7 mouse cellular contexts compared by ENCODE assay signal in the genomic region with DNA sequence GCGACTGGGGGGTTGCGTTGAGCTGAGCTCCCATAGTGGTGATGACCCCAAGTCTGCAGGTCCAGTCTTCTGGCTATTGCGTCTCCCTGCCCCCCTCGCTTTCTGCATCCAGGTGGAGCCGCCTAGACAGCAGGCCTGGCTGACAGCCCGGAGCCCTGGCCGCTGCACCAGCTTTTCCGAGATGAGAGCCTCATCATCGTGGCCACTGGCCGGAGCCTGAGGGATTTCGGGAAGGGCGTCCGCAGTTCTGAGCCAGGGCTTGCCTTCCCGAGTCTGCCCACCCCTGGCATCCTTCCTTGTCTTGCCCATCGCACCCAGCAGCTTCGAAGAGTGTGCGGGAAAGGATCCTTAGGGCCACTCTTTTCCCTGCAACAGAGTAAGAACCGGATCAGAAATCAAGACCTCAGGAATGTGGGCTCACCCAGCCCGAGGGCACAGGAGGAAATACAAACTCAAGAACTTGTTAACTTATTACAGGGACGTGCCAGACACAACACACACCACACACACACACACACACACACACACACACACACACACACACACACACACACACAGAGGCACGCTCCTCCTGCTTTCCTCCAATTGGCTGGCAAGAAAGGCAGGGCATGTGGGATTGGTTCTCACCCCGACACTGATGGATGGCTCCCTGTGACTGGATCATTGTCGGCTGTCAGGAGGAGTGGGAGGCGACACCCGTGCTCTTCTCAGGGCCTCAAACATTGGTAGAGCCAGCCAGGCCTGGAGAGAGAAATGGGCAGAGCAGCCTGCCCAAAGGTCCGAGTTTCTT. TPM values are rescaled to one million over a fixed set of nuclear protein-coding genes. Genes with fewer than 3 reads are reported as not detected.
DNase-seq lines count a peak whose midpoint lies in the region; ATAC-seq and TF ChIP-seq lines count a peak whose summit lies in the region.

No protein-coding gene starts in this region.

- peak overlapping the region; percentile 52 for H3K27ac ChIP-seq in embryonic facial prominence, embryonic 14.5 days (replicated peaks; ENCODE audit: low read depth, low read length)
- H3K27ac ChIP-seq in heart, postnatal 0 days (ENCODE audit: low read depth): no peak overlapping the region
- H3K27ac ChIP-seq in limb, embryonic 11.5 days (replicated peaks; ENCODE audit: low read depth, low read length): no peak overlapping the region

- H3K27me3 ChIP-seq in embryonic facial prominence, embryonic 14.5 days (replicated peaks; ENCODE audit: control insufficient read depth, insufficient read depth, low read length): no peaks in the 10 kb centered on the region
- H3K27me3 ChIP-seq in heart, postnatal 0 days (ENCODE audit: control insufficient read depth, insufficient read depth, low read length): no peaks in the 10 kb centered on the region
- no peaks in the 10 kb centered on the region for H3K27me3 ChIP-seq in limb, embryonic 11.5 days (ENCODE audit: control insufficient read depth, insufficient read depth, low read length)
- no peaks in the 10 kb centered on the region for H3K27me3 ChIP-seq in myocyte (ENCODE audit: control insufficient read depth, insufficient read depth, insufficient read length)

- H3K79me2 ChIP-seq in myocyte (ENCODE audit: control insufficient read depth, insufficient read depth): no peaks in the 10 kb centered on the region

- H3K36me3 ChIP-seq in embryonic facial prominence, embryonic 14.5 days (ENCODE audit: control insufficient read depth, insufficient read depth, low read length): no peaks in the 10 kb centered on the region
- no peaks in the 10 kb centered on the region for H3K36me3 ChIP-seq in heart, postnatal 0 days (replicated peaks; ENCODE audit: control insufficient read depth, insufficient read depth, low read length)
- no peaks in the 10 kb centered on the region for H3K36me3 ChIP-seq in limb, embryonic 11.5 days (ENCODE audit: control insufficient read depth, insufficient read depth, low read length)
- H3K36me3 ChIP-seq in myocyte (ENCODE audit: control insufficient read depth, insufficient read depth): no peaks in the 10 kb centered on the region

- 16% methylated on average over 25 of the region's 26 CpGs for WGBS in embryonic facial prominence, embryonic 14.5 days
- WGBS in heart, postnatal 0 days: 24% methylated on average over 26 of the region's 26 CpGs
- 22% methylated on average over 26 of the region's 26 CpGs for WGBS in limb, embryonic 11.5 days

- H3K4me2 ChIP-seq in embryonic facial prominence, embryonic 14.5 days (ENCODE audit: low read depth, low read length): peak overlapping the region; percentile 32
- H3K4me2 ChIP-seq in heart, postnatal 0 days (ENCODE audit: low read depth, low read length): peak overlapping the region; percentile 19; the same call in 1 of the 2 replicates
- H3K4me2 ChIP-seq in limb, embryonic 11.5 days (ENCODE audit: low read depth, severe bottlenecking): peak overlapping the region; percentile 16; the same call in 1 of the 2 replicates
- peak overlapping the region; percentile 72 for H3K4me2 ChIP-seq in myocyte (ENCODE audit: low read depth)

- DNase-seq in ES-CJ7 (ENCODE audit: low read depth, low spot score) (peak; percentile 83), NIH3T3 (ENCODE audit: low read depth) (peak; percentile 83)
- DNase-seq in embryonic facial prominence, embryonic 14.5 days (ENCODE audit: low spot score): peak; percentile 88
- peak; percentile 54 for DNase-seq in heart, postnatal 0 days (ENCODE audit: low spot score)
- peak; percentile 46 for DNase-seq in limb, embryonic 11.5 days (ENCODE audit: low spot score)
- no peak for DNase-seq in spleen, adult 18-20 months

- TF ChIP-seq EP300 in heart, postnatal 0 days (IDR thresholded peaks at IDR 0.05; ENCODE audit: low read depth): no peak

- peak; percentile 48; the same call in 1 of the 2 replicates for ATAC-seq in embryonic facial prominence, embryonic 14.5 days (ENCODE audit: low read depth)
- 0 out of 2 replicates have a peak, but pooled peaks have one; percentile 22 for ATAC-seq in heart, postnatal 0 days (ENCODE audit: insufficient read depth, low read depth)
- no peak for ATAC-seq in limb, embryonic 11.5 days (ENCODE audit: insufficient number of reproducible peaks, low FRiP score, low TSS enrichment, low read depth)

- TF ChIP-seq POLR2A in myocyte (IDR thresholded peaks at IDR 0.05; ENCODE audit: insufficient read length, low read depth): peak; percentile 53

- no peak overlapping the region; the same call in 1 of the 2 replicates for H3K9ac ChIP-seq in embryonic facial prominence, embryonic 14.5 days (ENCODE audit: low read depth, low read length)
- H3K9ac ChIP-seq in heart, postnatal 0 days (replicated peaks; ENCODE audit: low read depth, low read length): no peak overlapping the region
- no peak overlapping the region for H3K9ac ChIP-seq in limb, embryonic 11.5 days (ENCODE audit: low read length)

- H3K4me1 ChIP-seq in embryonic facial prominence, embryonic 14.5 days (ENCODE audit: control insufficient read depth, insufficient read depth, low read length): peaks cover 17% of the 10 kb centered on the region
- no peaks in the 10 kb centered on the region for H3K4me1 ChIP-seq in heart, postnatal 0 days (ENCODE audit: control insufficient read depth, insufficient read depth)
- 0 out of 2 replicates have a peak, but pooled peaks cover 2% of the 10 kb centered on the region for H3K4me1 ChIP-seq in limb, embryonic 11.5 days (ENCODE audit: control insufficient read depth, insufficient read depth, low read length)

- H3K4me3 ChIP-seq in embryonic facial prominence, embryonic 14.5 days (ENCODE audit: low read depth, low read length): no peak overlapping the region
- H3K4me3 ChIP-seq in heart, postnatal 0 days (ENCODE audit: low read depth, low read length): no peak overlapping the region
- no peak overlapping the region for H3K4me3 ChIP-seq in limb, embryonic 11.5 days (ENCODE audit: low read depth, low read length)
- no peak overlapping the region for H3K4me3 ChIP-seq in myocyte

- H3ac ChIP-seq in myocyte (ENCODE audit: control insufficient read depth, insufficient read length): no peak overlapping the region

- TF ChIP-seq CTCF in heart, postnatal 0 days (IDR thresholded peaks at IDR 0.05; ENCODE audit: low read depth): no peak

- H3K9me3 ChIP-seq in embryonic facial prominence, embryonic 14.5 days (ENCODE audit: control insufficient read depth, low read length): no peaks in the 10 kb centered on the region
- H3K9me3 ChIP-seq in heart, postnatal 0 days (replicated peaks; ENCODE audit: control insufficient read depth, low read length): no peaks in the 10 kb centered on the region
- H3K9me3 ChIP-seq in limb, embryonic 11.5 days (ENCODE audit: control insufficient read depth, low read length): no peaks in the 10 kb centered on the region

TF ChIP-seq in myocyte, 11 proteins besides CTCF, POLR2A, EP300 and RAD21:
- no peak for TF ChIP-seq TCF12 (IDR thresholded peaks at IDR 0.05; ENCODE audit: insufficient read depth, poor library complexity, severe bottlenecking)
- TF ChIP-seq MYOD1 (IDR thresholded peaks at IDR 0.05; ENCODE audit: control insufficient read depth in 1 of 3, insufficient read length in 2 of 3, low read depth in 2 of 3): no peak
- TF ChIP-seq CEBPB (IDR thresholded peaks at IDR 0.05; ENCODE audit: insufficient read depth, poor library complexity, severe bottlenecking): no peak
- no peak for TF ChIP-seq REST (IDR thresholded peaks at IDR 0.05; ENCODE audit: insufficient read depth, insufficient read length)
- no peak for TF ChIP-seq MYOG (IDR thresholded peaks at IDR 0.05; ENCODE audit: control insufficient read depth in 1 of 3, insufficient read depth in 1 of 3, insufficient read length in 2 of 3, low read depth in 2 of 3)
- no peak for TF ChIP-seq USF1 (IDR thresholded peaks at IDR 0.05; ENCODE audit: low read depth)
- no peak for TF ChIP-seq POLR2AphosphoS2 (IDR thresholded peaks at IDR 0.05; ENCODE audit: insufficient read length, low read depth)
- no peak for TF ChIP-seq E2F4 (IDR thresholded peaks at IDR 0.05; ENCODE audit: insufficient read depth)

RNA-seq across cellular contexts. Expression of a gene that starts 13.7 kb away (rescaled TPM):
- 228 and 237 TPM in 2 replicates for polyA plus RNA-seq in embryonic facial prominence, embryonic 14.5 days (2014; fragmentation: Nextera tagmentation; extraction: Ambion mirVana)
- 45.8 and 54.7 TPM in 2 replicates for total RNA-seq in heart, postnatal 0 days (2014; rRNA removed; ENCODE audit: low replicate concordance)
- polyA plus RNA-seq in heart, postnatal 0 days (2015; fragmentation: Nextera tagmentation; extraction: Ambion mirVana): 119 and 123 TPM in 2 replicates
- polyA plus RNA-seq in limb, embryonic 11.5 days (2014; fragmentation: Nextera tagmentation; extraction: Ambion mirVana): 53.8 and 56.8 TPM in 2 replicates
- 120 TPM for polyA plus RNA-seq in myocyte (2012; fragmentation: generic; extraction: Trizol)

RNA-seq across cellular contexts. Expression of a gene that starts 33.6 kb away (rescaled TPM):
- 54.6 and 56.0 TPM in 2 replicates for polyA plus RNA-seq in embryonic facial prominence, embryonic 14.5 days (2014; fragmentation: Nextera tagmentation; extraction: Ambion mirVana)
- 98.8 and 99.1 TPM in 2 replicates for total RNA-seq in heart, postnatal 0 days (2014; rRNA removed; ENCODE audit: low replicate concordance)
- polyA plus RNA-seq in heart, postnatal 0 days (2015; fragmentation: Nextera tagmentation; extraction: Ambion mirVana): 81.2 and 83.5 TPM in 2 replicates
- 30.1 and 33.7 TPM in 2 replicates for polyA plus RNA-seq in limb, embryonic 11.5 days (2014; fragmentation: Nextera tagmentation; extraction: Ambion mirVana)
- 518 TPM for polyA plus RNA-seq in myocyte (2012; fragmentation: generic; extraction: Trizol)

RNA-seq across cellular contexts. Expression of a gene that starts 52.9 kb away (rescaled TPM):
- 65.5 and 83.4 TPM in 2 replicates for polyA plus RNA-seq in embryonic facial prominence, embryonic 14.5 days (2014; fragmentation: Nextera tagmentation; extraction: Ambion mirVana)
- total RNA-seq in heart, postnatal 0 days (2014; rRNA removed; ENCODE audit: low replicate concordance): 23.6 and 25.2 TPM in 2 replicates
- polyA plus RNA-seq in heart, postnatal 0 days (2015; fragmentation: Nextera tagmentation; extraction: Ambion mirVana): 45.1 and 46.7 TPM in 2 replicates
- polyA plus RNA-seq in limb, embryonic 11.5 days (2014; fragmentation: Nextera tagmentation; extraction: Ambion mirVana): 72.5 and 77.0 TPM in 2 replicates
- 65.8 TPM for polyA plus RNA-seq in myocyte (2012; fragmentation: generic; extraction: Trizol)

Comparison
In these comparisons a context has a peak if more than half of its experiments do, and no peak if none do; other contexts are left out.
1. DNase-seq: peak in ES-CJ7 (single experiment), NIH3T3 (single experiment), embryonic facial prominence, embryonic 14.5 days (single experiment), heart, postnatal 0 days (single experiment) and limb, embryonic 11.5 days (single experiment); none in spleen, adult 18-20 months (0 of 2).
2. H3K4me2 ChIP-seq: peak in every context shown above with its lines; median percentile 72 in myocyte; 32 in embryonic facial prominence, embryonic 14.5 days; 19 in heart, postnatal 0 days; 16 in limb, embryonic 11.5 days.